Mouse (Mus musculus): ENCODE results near the gene Nrip2.

Gene Nrip2

DNA sequence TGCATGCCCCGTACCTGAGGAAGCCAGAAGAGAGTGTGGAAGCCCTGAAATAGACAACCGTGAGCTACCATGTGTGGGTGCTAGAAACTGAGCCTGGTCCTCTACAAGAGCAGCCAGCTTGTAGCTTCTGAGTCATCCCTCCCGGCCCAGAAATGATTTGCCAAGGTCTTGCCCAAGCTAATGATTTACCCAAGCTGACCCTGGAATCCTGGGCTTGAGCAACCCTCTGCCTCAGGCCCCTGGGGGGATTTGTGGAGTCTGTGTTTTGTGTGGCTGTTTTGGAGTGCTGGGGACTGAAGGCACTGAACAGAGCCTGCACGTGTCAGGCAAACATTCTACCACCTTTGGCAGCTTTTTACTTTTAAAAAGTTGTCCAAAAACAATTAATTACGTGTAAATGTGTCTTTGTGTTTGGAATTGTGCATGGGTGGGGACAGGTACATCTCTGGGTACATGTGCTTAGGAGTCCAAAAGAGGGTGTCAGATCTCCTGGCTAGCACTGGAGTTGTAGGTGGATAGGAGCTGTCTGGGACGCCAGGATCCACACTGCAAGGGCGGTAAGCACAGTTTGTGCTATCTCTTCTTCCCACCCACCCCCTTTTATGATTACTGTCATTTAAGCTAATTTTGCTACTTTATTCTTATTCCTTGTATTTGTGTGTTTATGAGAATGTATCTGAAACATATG, 1.4 kb upstream of the Nrip2 start:
- DNase-seq (ENCODE audit: extremely low read depth, low read depth): no peak

- DNase-seq (ENCODE audit: extremely low read depth, low read depth): no peak
These were observed 507 bp downstream of the Nrip2 start for GRCm38 (mm10) chr6:128399421-128400185.

DNA sequence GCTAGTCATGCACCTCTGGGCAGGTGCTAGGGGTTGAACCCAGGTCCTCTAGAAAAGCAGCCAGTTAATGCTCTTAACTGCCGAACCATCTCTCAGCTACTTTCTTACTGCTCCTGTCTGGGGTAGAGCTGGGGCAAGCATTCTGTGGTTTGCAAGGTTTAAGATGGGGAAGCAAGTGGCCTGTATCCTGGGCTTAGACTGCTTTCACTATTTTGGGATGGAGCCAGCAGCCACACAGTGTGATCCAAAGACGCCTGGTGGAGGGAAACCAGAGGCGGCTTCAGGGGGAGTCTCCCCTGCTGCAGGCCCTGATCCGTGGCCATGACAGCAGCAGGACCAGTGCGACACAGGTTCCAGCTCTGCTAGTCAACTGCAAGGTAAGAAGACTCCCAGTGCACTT, 5.6 kb downstream of the Nrip2 start:
- no peak for DNase-seq (ENCODE audit: extremely low read depth, low read depth)

GRCm38 (mm10) chr6:128408544-128409125, 9.5 kb downstream of the Nrip2 start:
- no peak for DNase-seq (ENCODE audit: extremely low read depth, low read depth)

- DNase-seq (ENCODE audit: extremely low read depth, low read depth): no peak
These were observed 11.2 kb downstream of the Nrip2 start for GRCm38 (mm10) chr6:128410305-128410704.

- DNase-seq (ENCODE audit: extremely low read depth, low read depth): peak; percentile 33
These were observed 12.0 kb downstream of the Nrip2 start for GRCm38 (mm10) chr6:128411115-128411514.

- DNase-seq (ENCODE audit: extremely low read depth, low read depth): no peak
These were observed 17.1 kb downstream of the Nrip2 start for GRCm38 (mm10) chr6:128416169-128416568.

DNA sequence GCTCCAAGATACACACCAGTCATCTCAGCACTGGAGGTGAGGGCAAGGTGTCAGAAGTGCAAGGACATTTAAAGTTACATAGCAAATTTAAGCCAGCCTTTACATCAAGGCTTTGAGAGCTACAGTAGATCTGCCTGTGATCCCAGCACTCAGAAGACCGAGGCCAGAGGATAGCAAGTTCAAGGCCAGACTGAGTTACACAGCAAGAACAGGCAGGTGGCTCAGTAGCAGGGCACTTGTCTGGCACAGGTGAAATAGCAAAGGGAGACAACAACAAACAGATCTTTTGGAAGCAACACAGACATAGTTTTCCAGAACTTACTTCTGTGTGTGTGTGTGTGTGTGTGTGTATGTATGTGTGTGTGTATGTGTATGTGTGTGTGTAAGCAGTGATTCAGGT, 19.0 kb downstream of the Nrip2 start:
- no peak for DNase-seq (ENCODE audit: extremely low read depth, low read depth)

DNA sequence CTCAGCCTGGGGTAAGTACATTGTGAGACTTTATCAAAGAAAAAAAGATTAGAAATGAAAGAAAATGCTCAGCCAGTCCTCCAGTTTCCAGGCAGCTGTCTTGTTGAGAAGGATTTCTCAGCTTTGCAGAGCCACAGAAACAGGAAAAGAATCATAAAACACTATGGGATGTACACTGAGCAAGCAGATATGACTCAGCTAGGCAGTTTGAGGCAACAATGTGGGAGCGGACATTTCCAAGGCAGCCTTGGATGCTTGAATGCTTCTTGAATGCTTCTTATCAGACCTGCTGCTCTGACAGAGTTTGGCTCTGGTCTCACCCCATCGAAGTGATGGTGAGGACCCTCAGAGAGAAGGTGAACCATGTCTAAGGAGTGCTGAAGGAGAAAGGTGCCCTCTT, 21.9 kb downstream of the Nrip2 start:
- DNase-seq (ENCODE audit: extremely low read depth, low read depth): no peak

- no peak for DNase-seq (ENCODE audit: extremely low read depth, low read depth)
These were observed 22.4 kb downstream of the Nrip2 start for GRCm38 (mm10) chr6:128421480-128421879.

GRCm38 (mm10) chr6:128423496-128424268, 24.6 kb downstream of the Nrip2 start:
- no peak for DNase-seq (ENCODE audit: extremely low read depth, low read depth)

DNA sequence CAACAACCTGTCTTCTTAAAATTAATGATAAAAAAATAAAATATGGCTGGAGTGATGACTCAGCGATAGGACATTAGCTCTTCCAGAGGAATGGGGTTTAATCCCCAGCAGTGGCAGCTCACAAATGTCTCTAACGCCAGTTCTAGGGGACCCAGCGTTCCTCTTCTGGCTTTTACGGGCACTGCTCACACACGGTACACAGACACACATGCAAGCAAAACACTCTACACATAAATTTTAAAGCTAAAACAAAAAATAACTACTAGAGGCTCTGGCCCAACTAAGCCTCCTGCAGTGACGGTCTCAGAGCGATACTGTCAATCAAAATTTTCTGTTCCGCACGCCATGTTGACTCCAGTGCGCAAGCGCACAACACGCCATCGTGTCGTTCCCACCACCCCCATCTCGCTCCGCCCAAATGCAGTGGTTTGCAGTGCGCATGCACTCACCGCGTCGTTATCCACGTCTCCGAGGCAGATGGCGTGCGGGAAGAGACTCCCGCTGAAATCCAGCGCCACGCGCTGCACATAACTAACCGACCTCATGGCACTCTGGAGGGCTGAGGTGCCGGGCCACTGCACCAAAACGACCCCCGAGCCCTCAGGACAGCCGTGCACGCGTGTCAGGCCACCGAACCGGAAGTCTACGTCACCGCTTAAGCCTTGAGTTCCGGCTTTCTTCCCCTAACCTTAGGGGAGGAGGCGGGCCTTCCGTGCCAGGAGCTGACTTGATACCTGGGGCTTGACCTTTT, 25.3 kb downstream of the Nrip2 start, which contains the start of gene Itfg2:
Itfg2 (minus strand) TSS at position 663 of the 751 bp plus-strand sequence.
- peak; percentile 86 for DNase-seq (ENCODE audit: extremely low read depth, low read depth)

- DNase-seq (ENCODE audit: extremely low read depth, low read depth): no peak
These were observed 25.9 kb downstream of the Nrip2 start for GRCm38 (mm10) chr6:128425046-128425445.

GRCm38 (mm10) chr6:128427571-128427970, 28.5 kb downstream of the Nrip2 start:
- DNase-seq (ENCODE audit: extremely low read depth, low read depth): no peak

- no peak for DNase-seq (ENCODE audit: extremely low read depth, low read depth)
These were observed 30.2 kb downstream of the Nrip2 start for GRCm38 (mm10) chr6:128429300-128429699.

GRCm38 (mm10) chr6:128429826-128430225, 30.7 kb downstream of the Nrip2 start:
- no peak for DNase-seq (ENCODE audit: extremely low read depth, low read depth)

- no peak for DNase-seq (ENCODE audit: extremely low read depth, low read depth)
These were observed 33.3 kb downstream of the Nrip2 start for GRCm38 (mm10) chr6:128432356-128432915.

DNA sequence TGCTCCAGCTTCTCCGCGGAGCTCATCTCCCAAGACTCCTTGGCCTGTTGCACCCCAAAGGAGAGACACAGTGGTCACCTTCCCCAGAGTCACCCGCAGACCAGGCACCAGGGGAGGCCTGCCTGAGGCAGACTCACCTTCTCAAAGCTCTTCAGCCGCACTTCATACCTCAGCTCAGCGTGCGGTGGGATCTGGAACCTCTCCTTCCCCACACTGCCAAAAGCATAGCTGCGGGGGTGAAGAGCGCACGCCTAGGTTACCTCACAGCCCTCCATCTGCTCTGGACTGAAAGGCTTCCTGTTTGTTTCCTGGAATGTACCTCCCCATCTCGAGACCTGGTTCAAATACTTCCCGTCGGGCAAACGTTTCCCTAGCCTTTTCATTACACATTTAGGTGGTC, 34.5 kb downstream of the Nrip2 start:
- DNase-seq (ENCODE audit: extremely low read depth, low read depth): no peak

DNA sequence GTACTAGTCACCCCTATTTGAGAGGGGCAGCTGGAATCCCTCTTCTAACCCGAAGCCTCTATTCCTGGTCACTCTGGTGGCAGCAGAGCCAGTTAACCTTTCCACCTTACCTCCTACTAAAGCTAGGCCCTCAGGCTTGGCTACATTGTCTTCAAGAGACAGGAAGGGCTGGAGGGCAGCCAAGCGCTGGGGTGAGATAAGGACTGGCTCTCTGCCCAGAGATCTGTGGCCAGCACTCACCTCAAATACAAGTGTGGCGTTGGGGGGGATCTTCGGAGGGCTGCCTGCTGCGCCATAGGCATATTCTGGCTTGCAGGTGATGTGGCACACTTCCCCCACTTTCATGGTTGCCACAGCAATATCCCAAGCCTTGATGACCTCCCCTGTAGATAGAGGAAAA, 36.4 kb downstream of the Nrip2 start:
- peak; percentile 74 for DNase-seq (ENCODE audit: extremely low read depth, low read depth)

DNA sequence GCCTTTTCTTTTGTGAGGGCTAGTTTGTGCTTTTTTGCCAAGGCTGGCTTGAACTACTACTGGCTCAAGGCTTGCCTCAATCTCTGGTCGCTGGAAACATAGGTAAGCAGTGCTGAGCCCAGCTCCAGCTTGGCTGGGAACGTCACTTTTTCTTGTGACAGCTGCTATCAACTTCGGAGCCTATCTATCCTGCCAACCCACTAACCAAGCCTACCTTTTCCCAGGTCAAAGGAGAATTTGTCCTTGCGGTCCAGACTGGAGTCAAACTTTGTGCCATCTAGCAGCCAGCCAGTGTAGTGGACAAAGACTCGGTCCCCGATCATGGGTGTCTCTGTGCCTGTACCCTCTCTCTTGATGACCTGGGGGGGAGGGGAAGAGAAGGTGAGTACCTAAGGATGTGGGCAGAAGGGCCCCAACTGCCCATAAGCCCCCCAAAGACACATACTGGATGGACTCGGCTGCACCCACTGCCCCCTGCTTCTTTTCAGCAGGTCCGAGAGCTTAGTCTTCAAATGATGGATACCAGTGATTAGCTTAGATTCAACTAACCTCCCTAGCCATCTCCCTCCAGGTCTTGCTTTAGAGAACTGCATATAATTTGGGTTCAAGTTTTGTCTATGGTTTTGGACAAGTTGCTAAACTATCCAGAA, 37.4 kb downstream of the Nrip2 start:
- DNase-seq (ENCODE audit: extremely low read depth, low read depth): no peak
